Mouse (Mus musculus) CH12.LX (cell line): ENCODE measurements around the gene Ms4a6b. TPM values are rescaled to one million over a fixed set of nuclear protein-coding genes. Genes with fewer than 3 reads are reported as not detected.
"Not testable (repeated sequence)": the region's sequence is repeated elsewhere in the genome, so short reads cannot be mapped to it uniquely, and the experiment has no call there.

ENCODE experiments used
- DNase-seq: peaks from one replicate; pipeline ENCODE4 v3.0.0-alpha.2; 2013; ENCODE audit errors: extremely low read depth
- H3K27ac ChIP-seq: 2 replicates; pipeline ENCODE4 v1.5.1; 2012; ENCODE audit warnings: low read depth, mild to moderate bottlenecking, control low read depth, moderate library complexity; ENCODE audit not compliant: insufficient read depth
- H3K27me3 ChIP-seq: replicated peaks from 2 replicates; pipeline ENCODE3; 2012; ENCODE audit warnings: inconsistent platforms
- H3K36me3 ChIP-seq, 2 experiments: replicated peaks in 1 of 2; 2 replicates each; pipeline versions ENCODE3 to v1.6.1; 2012; ENCODE audit warnings: inconsistent platforms in 1 of 2, low read length in 1 of 2, mild to moderate bottlenecking in 1 of 2, mixed read lengths in 1 of 2, moderate library complexity in 1 of 2; ENCODE audit not compliant: control insufficient read depth in 1 of 2, insufficient read depth in 1 of 2
- H3K4me1 ChIP-seq, 2 experiments: 2 replicates each; pipeline ENCODE4 v1.6.1; 2012; ENCODE audit warnings: inconsistent platforms in 1 of 2, moderate library complexity in 1 of 2; ENCODE audit not compliant: insufficient read depth in 2 of 2, control insufficient read depth in 1 of 2
- H3K4me2 ChIP-seq: 2 replicates; pipeline ENCODE4 v1.6.1; 2012; ENCODE audit warnings: low read depth, mild to moderate bottlenecking, control low read depth; ENCODE audit not compliant: poor library complexity, insufficient read depth, severe bottlenecking
- H3K4me3 ChIP-seq, 3 experiments: fragments of 150-350 bp in 1 of 3; sonication (generic) in 1 of 3; replicated peaks in 1 of 3; 2 replicates each; pipeline versions ENCODE3 to v1.5.1; 2011 to 2012; ENCODE audit warnings: low read depth in 2 of 3, low read length in 2 of 3, mild to moderate bottlenecking in 2 of 3, moderate library complexity in 2 of 3, control low read depth in 1 of 3, improper control_type of control experiment in 1 of 3, inconsistent platforms in 1 of 3, mixed read lengths in 1 of 3; ENCODE audit not compliant: poor library complexity in 1 of 3
- H3K79me2 ChIP-seq: replicated peaks from 2 replicates; pipeline ENCODE4 v1.6.1; 2012; ENCODE audit warnings: mild to moderate bottlenecking, moderate library complexity; ENCODE audit not compliant: control insufficient read depth, poor library complexity, insufficient read depth, severe bottlenecking; ENCODE audit errors: extremely low read depth
- H3K9ac ChIP-seq: 2 replicates; pipeline ENCODE4 v1.6.1; 2012; ENCODE audit warnings: low read depth, mild to moderate bottlenecking, control low read depth, moderate library complexity; ENCODE audit not compliant: insufficient read depth
- H3K9me3 ChIP-seq: replicated peaks from 2 replicates; pipeline ENCODE3; 2012; ENCODE audit warnings: low read length, inconsistent platforms, mixed read lengths
- CTCF ChIP-seq, 2 experiments: IDR thresholded peaks in 1 of 2; conservative IDR thresholded peaks in 1 of 2; 2 replicates each; pipeline ENCODE4 v1.5.1; 2011 to 2012; ENCODE audit warnings: low read depth in 2 of 2, low read length in 2 of 2, improper control_type of control experiment in 1 of 2, inconsistent platforms in 1 of 2, mild to moderate bottlenecking in 1 of 2, moderate library complexity in 1 of 2
- ELF1 ChIP-seq: IDR thresholded peaks from 2 replicates; pipeline ENCODE4 v1.6.1; 2014; ENCODE audit warnings: low read depth, mild to moderate bottlenecking, inconsistent platforms, low read length, improper control_type of control experiment
- EP300 ChIP-seq: IDR thresholded peaks from 2 replicates; pipeline ENCODE4 v1.6.1; 2011; ENCODE audit warnings: low read length, improper control_type of control experiment
- ETS1 ChIP-seq: conservative IDR thresholded peaks from 2 replicates; pipeline ENCODE4 v1.6.1; 2012; ENCODE audit warnings: low read depth, mild to moderate bottlenecking, inconsistent platforms, low read length, improper control_type of control experiment, moderate library complexity
- HCFC1 ChIP-seq: IDR thresholded peaks from 2 replicates; pipeline ENCODE4 v1.6.1; 2012; ENCODE audit warnings: low read depth, mild to moderate bottlenecking, inconsistent platforms, low read length, improper control_type of control experiment
- IRF4 ChIP-seq: IDR thresholded peaks from 2 replicates; pipeline ENCODE4 v1.6.1; 2014; ENCODE audit warnings: low read depth, mild to moderate bottlenecking, inconsistent platforms, low read length, improper control_type of control experiment
- JUN ChIP-seq: IDR thresholded peaks from 2 replicates; pipeline ENCODE4 v1.6.1; 2011; ENCODE audit warnings: low read depth, mild to moderate bottlenecking, low read length, improper control_type of control experiment, moderate library complexity; ENCODE audit not compliant: insufficient read depth
- MAZ ChIP-seq: IDR thresholded peaks from 2 replicates; pipeline ENCODE4 v1.6.1; 2012; ENCODE audit warnings: low read depth, mild to moderate bottlenecking, inconsistent platforms, low read length, improper control_type of control experiment, moderate library complexity
- NELFE ChIP-seq: IDR thresholded peaks from 2 replicates; pipeline ENCODE4 v1.6.1; 2011; ENCODE audit warnings: low read depth, low read length, improper control_type of control experiment
- NRF1 ChIP-seq: IDR thresholded peaks from 2 replicates; pipeline ENCODE4 v1.6.1; 2014; ENCODE audit warnings: low read depth, mild to moderate bottlenecking, inconsistent platforms, low read length, improper control_type of control experiment, moderate library complexity
- PAX5 ChIP-seq: IDR thresholded peaks from 2 replicates; pipeline ENCODE4 v1.6.1; 2012; ENCODE audit warnings: low read length, inconsistent platforms, mixed read lengths
- dilution Hi-C: fragments of 300-500 bp; cut with MboI; formaldehyde crosslinking; loops from 2 replicates; pipeline ENCODE4 v1.14.3; 2020; ENCODE audit warnings: low sequenced_read_pairs; ENCODE audit not compliant: extremely low pct_unique_long_range_greater_than_20kb, extremely low pct_ligation_motif_present
- in situ Hi-C: fragments of 300-500 bp; cut with MboI; formaldehyde crosslinking; loops from 3 replicates; pipeline ENCODE4 v1.14.3; 2019; ENCODE audit warnings: low sequenced_read_pairs, low pct_ligation_motif_present, low pct_unique_long_range_greater_than_20kb, mixed read lengths
- polyA plus RNA-seq: library from polyadenylated mRNA; unstranded; fragments of >175 nt; gene quantifications from 2 replicates; pipeline ENCODE4 v1.2.1, GENCODE M21; 2012; ENCODE audit warnings: low read depth; ENCODE audit not compliant: insufficient read length
- total RNA-seq, 2 experiments: library from RNA; depleted of rRNA; stranded (reverse); fragments of 300-350 nt in 1 of 2; fragments of >200 nt in 1 of 2; gene quantifications; 2 replicates each; pipeline ENCODE4 v1.2.3; 2012 to 2014

Ms4a6b gene
- total and polyA plus RNA-seq, 3 experiments: 0.55 to 1.9 (median 1.6) TPM

DNA sequence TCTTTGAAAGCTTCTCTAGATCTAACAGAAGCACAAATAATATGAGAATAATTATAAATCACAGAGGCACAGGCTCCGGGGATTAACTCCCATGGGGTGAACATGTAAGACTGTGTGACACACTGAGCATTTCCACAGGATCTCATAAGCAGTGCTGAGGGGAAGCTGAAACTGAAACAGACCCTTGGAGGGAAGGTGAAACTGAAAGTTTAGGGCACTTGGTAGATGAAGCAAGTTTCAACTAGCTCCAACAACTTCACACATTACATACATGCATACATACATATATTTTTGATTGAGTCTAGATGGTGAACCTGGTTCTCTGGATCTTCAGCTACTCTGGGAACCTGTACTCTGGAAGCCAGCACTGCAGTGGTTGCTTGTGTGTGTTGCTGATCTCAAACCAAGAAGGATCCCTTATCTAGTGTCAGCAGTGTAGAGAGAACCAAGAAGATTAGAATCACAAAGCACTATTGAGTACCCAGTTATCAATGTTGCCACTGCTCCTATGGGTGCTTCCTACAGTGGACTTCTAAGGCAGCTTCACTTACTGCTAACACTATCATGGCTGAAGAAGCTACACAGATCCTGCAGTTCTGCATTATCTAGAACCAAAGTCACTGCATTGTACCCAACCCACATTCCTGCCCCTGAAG is 24.0 kb downstream of the Ms4a6b start:
- H3K4me3 ChIP-seq, H3K9me3 ChIP-seq, in situ Hi-C loops, H3K27me3 ChIP-seq, dilution Hi-C loops, H3K36me3 ChIP-seq, H3K27ac ChIP-seq, H3K79me2 ChIP-seq: not testable (repeated sequence)
- peak overlapping the region; percentile 44; the same call in 1 of the 2 replicates for H3K9ac ChIP-seq
- peak; percentile 50 for DNase-seq
- peaks cover 3 to 16% of the 10 kb centered on the region in 2 experiments for H3K4me1 ChIP-seq
- TF ChIP-seq IRF4: peak; percentile 89
- peak; percentile 73 for TF ChIP-seq ETS1
- peak; percentile 73 for TF ChIP-seq EP300
- H3K4me2 ChIP-seq: peak overlapping the region; percentile 34; the same call in 1 of the 2 replicates

- dilution Hi-C loops, H3K36me3 ChIP-seq, H3K9ac ChIP-seq, H3K79me2 ChIP-seq, H3K4me2 ChIP-seq, H3K4me3 ChIP-seq, H3K27ac ChIP-seq, in situ Hi-C loops, H3K9me3 ChIP-seq, DNase-seq, H3K27me3 ChIP-seq: not testable (repeated sequence)
- H3K4me1 ChIP-seq: peaks cover 0 to 12% of the 10 kb centered on the region in 2 experiments; a peak in 2 of 4 replicates
These were observed 28.1 kb downstream of the Ms4a6b start for GRCm38 (mm10) chr19:11544383-11544782.

DNA sequence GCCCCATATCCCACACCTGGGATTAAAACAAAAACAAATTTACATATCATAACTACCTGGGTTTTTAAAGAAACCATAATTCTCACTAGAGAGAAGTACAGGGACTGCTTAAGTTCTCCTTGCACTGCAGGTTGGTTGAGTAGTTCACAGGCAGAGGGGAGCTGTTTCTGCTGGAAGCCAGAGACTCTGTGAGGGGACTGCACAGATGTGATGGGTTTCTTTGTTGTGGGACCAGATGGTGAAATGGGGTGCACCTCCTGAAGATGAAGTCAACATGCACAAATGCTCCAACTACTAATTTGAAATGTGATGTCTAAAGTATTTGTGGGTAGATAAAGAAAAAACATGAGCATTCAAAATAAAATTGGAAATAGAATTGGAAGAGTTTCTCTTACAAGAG is 31.6 kb downstream of the Ms4a6b start:
- Histone ChIP-seq H3K36me3 (no peaks in the 10 kb centered on the region), H3K27me3 (no peaks in the 10 kb centered on the region), H3K4me1 (no peaks in the 10 kb centered on the region), H3K4me2 (no peak overlapping the region), H3K4me3 (no peak overlapping the region), H3K9me3 (no peaks in the 10 kb centered on the region), H3K9ac (no peak overlapping the region), H3K27ac (no peak overlapping the region), H3K79me2 (no peaks in the 10 kb centered on the region)
- DNase-seq: no peak
- dilution Hi-C loops: no loop called here
- in situ Hi-C loops: no loop called here
- TF ChIP-seq HCFC1: no peak
- TF ChIP-seq JUN: no peak
- no peak for TF ChIP-seq MAZ
- TF ChIP-seq ELF1: no peak
- no peak for TF ChIP-seq NRF1
- no peak for TF ChIP-seq NELFE
- TF ChIP-seq PAX5: no peak
- no peak for TF ChIP-seq CTCF (conservative IDR thresholded peaks at IDR 0.05 in 1 of 2, IDR thresholded peaks at IDR 0.05 in 1 of 2; ENCODE audit: low read depth in 2 of 2, low read length in 2 of 2)
- no peak for TF ChIP-seq EP300
